Comparison of ENCODE assay signal across 25 mouse cellular contexts in the genomic region with DNA sequence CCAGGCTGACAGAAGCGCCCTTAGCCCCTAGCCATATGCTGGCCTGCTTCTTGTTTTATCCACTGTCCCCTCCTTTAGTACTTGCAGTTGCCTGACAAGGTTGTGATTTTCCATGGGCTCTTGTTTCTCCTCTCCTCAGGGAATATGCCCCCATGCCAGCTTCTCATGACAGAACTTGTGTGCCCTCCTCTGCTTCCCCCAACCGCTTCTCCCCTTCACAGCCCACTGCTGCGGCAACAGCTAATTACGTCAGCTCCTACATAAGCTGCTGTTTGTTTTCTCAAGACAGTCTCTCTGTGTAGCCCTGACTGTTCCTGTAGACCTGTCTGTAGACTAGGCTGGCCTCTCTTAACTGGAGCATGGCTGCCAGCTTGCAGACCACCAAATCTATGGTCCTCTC. TPM values are rescaled to one million over a fixed set of nuclear protein-coding genes. Genes with fewer than 3 reads are reported as not detected.
DNase-seq lines count a peak whose midpoint lies in the region; ATAC-seq and TF ChIP-seq lines count a peak whose summit lies in the region.
"Had no signal": no experiment of that assay in that cellular context is flagged by ENCODE, and none has a peak within 500 bp of the region (broad histone marks: within the 10 kb centered on the region; RNA-seq: fewer than 3 reads in every experiment).

No protein-coding gene starts in this region.

- no peaks in the 10 kb centered on the region for H3K27me3 ChIP-seq in midbrain, embryonic 11.5 days (ENCODE audit: control insufficient read depth, insufficient read depth, low read length)
- H3K27me3 ChIP-seq in midbrain, embryonic 10.5 days (ENCODE audit: low read depth, poor library complexity, severe bottlenecking): no peaks in the 10 kb centered on the region
- H3K27me3 ChIP-seq in stomach, postnatal 0 days (ENCODE audit: control insufficient read depth, insufficient read depth, low read length): no peaks in the 10 kb centered on the region
- H3K27me3 ChIP-seq: heart, embryonic 15.5 days; liver, embryonic 12.5 days; midbrain, embryonic 13.5 days; neural tube, embryonic 13.5 days had no signal

- TF ChIP-seq EP300 in stomach, postnatal 0 days (optimal IDR thresholded peaks at IDR 0.05): no peak

- no peaks in the 10 kb centered on the region for H3K9me3 ChIP-seq in midbrain, embryonic 11.5 days (ENCODE audit: control insufficient read depth, low read length)
- no peaks in the 10 kb centered on the region for H3K9me3 ChIP-seq in midbrain, embryonic 10.5 days (replicated peaks)
- H3K9me3 ChIP-seq in stomach, postnatal 0 days (ENCODE audit: control insufficient read depth, low read length): no peaks in the 10 kb centered on the region
- H3K9me3 ChIP-seq: heart, embryonic 15.5 days; liver, embryonic 12.5 days; midbrain, embryonic 13.5 days; neural tube, embryonic 13.5 days had no signal

- ATAC-seq in midbrain, embryonic 11.5 days (ENCODE audit: low FRiP score): no peak
- no peak for ATAC-seq in stomach, postnatal 0 days (ENCODE audit: low FRiP score, low TSS enrichment)
- ATAC-seq: liver, embryonic 12.5 days; midbrain, embryonic 13.5 days had no signal

- peak; percentile 30 for DNase-seq in cerebellum, postnatal 10 days
- DNase-seq in cerebellum, adult 8-10 months: no peak
- DNase-seq in gastrocnemius, adult 2 months: no peak
- no peak for DNase-seq in gastrocnemius, postnatal 25 days
- DNase-seq in midbrain, embryonic 11.5 days (ENCODE audit: low spot score, missing footprints): peak; percentile 35
- no peak for DNase-seq in midbrain, embryonic 10.5 days (ENCODE audit: low spot score)
- DNase-seq in stomach, postnatal 0 days (ENCODE audit: low spot score): no peak
- DNase-seq in frontal cortex, postnatal 25 days (ENCODE audit: low spot score in 2 of 2): no peak
- DNase-seq: adrenal gland, adult 8-10 months; cerebellum, adult 11 months; gastrocnemius, postnatal 14 days; kidney, adult 18-20 months; kidney, postnatal 10 days; lung, adult 2 months had no signal

- peak overlapping the region; percentile 78 for H3K27ac ChIP-seq in gastrocnemius, adult 2 months
- no peak overlapping the region for H3K27ac ChIP-seq in midbrain, embryonic 11.5 days (ENCODE audit: low read depth, low read length)
- no peak overlapping the region for H3K27ac ChIP-seq in midbrain, embryonic 10.5 days (replicated peaks)
- peak overlapping the region; percentile 77; the same call in 1 of the 2 replicates for H3K27ac ChIP-seq in stomach, postnatal 0 days (replicated peaks)
- H3K27ac ChIP-seq: liver, embryonic 12.5 days; midbrain, embryonic 13.5 days; neural tube, embryonic 13.5 days had no signal

- no peak overlapping the region for H3K4me2 ChIP-seq in midbrain, embryonic 11.5 days
- no peak overlapping the region for H3K4me2 ChIP-seq in stomach, postnatal 0 days (replicated peaks; ENCODE audit: low read depth)
- H3K4me2 ChIP-seq: heart, embryonic 15.5 days; liver, embryonic 12.5 days; midbrain, embryonic 13.5 days; neural tube, embryonic 13.5 days had no signal

- no peak overlapping the region for H3K4me3 ChIP-seq in gastrocnemius, adult 2 months
- H3K4me3 ChIP-seq in midbrain, embryonic 11.5 days (ENCODE audit: low read depth, low read length): no peak overlapping the region
- H3K4me3 ChIP-seq in midbrain, embryonic 10.5 days: no peak overlapping the region
- no peak overlapping the region for H3K4me3 ChIP-seq in stomach, postnatal 0 days (ENCODE audit: low read depth, low read length)
- H3K4me3 ChIP-seq: heart, embryonic 15.5 days; liver, embryonic 12.5 days; midbrain, embryonic 13.5 days; neural tube, embryonic 13.5 days had no signal

- WGBS in midbrain, embryonic 11.5 days: 89% methylated on average over 4 of the region's 4 CpGs
- 72% methylated on average over 4 of the region's 4 CpGs for WGBS in midbrain, embryonic 10.5 days
- 65% methylated on average over 4 of the region's 4 CpGs for WGBS in stomach, postnatal 0 days

- H3K36me3 ChIP-seq in midbrain, embryonic 11.5 days (ENCODE audit: control insufficient read depth, insufficient read depth, low read length): no peaks in the 10 kb centered on the region
- peaks cover 82% of the 10 kb centered on the region for H3K36me3 ChIP-seq in midbrain, embryonic 10.5 days
- peaks cover 6% of the 10 kb centered on the region for H3K36me3 ChIP-seq in stomach, postnatal 0 days (ENCODE audit: control insufficient read depth, insufficient read depth, low read length)

- H3K9ac ChIP-seq in midbrain, embryonic 11.5 days (ENCODE audit: low read length): no peak overlapping the region
- no peak overlapping the region for H3K9ac ChIP-seq in stomach, postnatal 0 days (ENCODE audit: low read length)
- H3K9ac ChIP-seq: heart, embryonic 15.5 days; liver, embryonic 12.5 days; midbrain, embryonic 13.5 days; neural tube, embryonic 13.5 days had no signal

- peaks cover 12% of the 10 kb centered on the region for H3K4me1 ChIP-seq in midbrain, embryonic 11.5 days (ENCODE audit: control insufficient read depth, insufficient read depth, low read length)
- peaks cover 28% of the 10 kb centered on the region for H3K4me1 ChIP-seq in midbrain, embryonic 10.5 days
- no peaks in the 10 kb centered on the region for H3K4me1 ChIP-seq in stomach, postnatal 0 days (replicated peaks; ENCODE audit: control insufficient read depth, insufficient read depth)

- intact Hi-C loops in gastrocnemius, adult 2 months (cut with DNase I): loop anchor here (5.0 kb wide), 1 partner anchor 82 kb away; the partner anchor contains the start of gene Spen

- TF ChIP-seq CTCF in gastrocnemius, adult 2 months (IDR thresholded peaks at IDR 0.05): no peak
- TF ChIP-seq CTCF in stomach, postnatal 0 days (IDR thresholded peaks at IDR 0.05; ENCODE audit: low read depth): no peak

RNA-seq across cellular contexts. Expression of gene Zbtb17, which starts 11.1 kb away (rescaled TPM):
- 10 to 100 TPM; 30.2 to 30.6 TPM for total RNA-seq in gastrocnemius, adult 2 months (2021)
- 10 to 100 TPM; 24.7 to 25.5 TPM for total RNA-seq in gastrocnemius, postnatal 25 days (2021)
- polyA plus RNA-seq in midbrain, embryonic 11.5 days (2014; fragmentation: Nextera tagmentation; extraction: Ambion mirVana): 37.4 and 40.6 TPM in 2 replicates
- 55.1 and 61.5 TPM in 2 replicates for polyA plus RNA-seq in midbrain, embryonic 10.5 days (2016; fragmentation: Nextera tagmentation; extraction: Ambion mirVana)
- polyA plus RNA-seq in stomach, postnatal 0 days (2015; fragmentation: Nextera tagmentation; extraction: Ambion mirVana): 13.3 and 16.8 TPM in 2 replicates

RNA-seq across cellular contexts. Expression of gene Srarp, which starts 19.6 kb away (rescaled TPM):
- total RNA-seq in gastrocnemius, adult 2 months (2021): 1 to 10 TPM in 1 of 2 experiments, under 1 TPM in 1; 0.92 to 1.6 TPM
- 1 to 10 TPM in 1 of 2 experiments, under 1 TPM in 1; 0.91 to 1.0 TPM for total RNA-seq in gastrocnemius, postnatal 25 days (2021)
- not detected in 2 replicates for polyA plus RNA-seq in midbrain, embryonic 11.5 days (2014; fragmentation: Nextera tagmentation; extraction: Ambion mirVana)
- not detected in 2 replicates for polyA plus RNA-seq in midbrain, embryonic 10.5 days (2016; fragmentation: Nextera tagmentation; extraction: Ambion mirVana)
- not detected in 2 replicates for polyA plus RNA-seq in stomach, postnatal 0 days (2015; fragmentation: Nextera tagmentation; extraction: Ambion mirVana)
- total RNA-seq: gastrocnemius, postnatal 14 days; hematopoietic stem cell, adult 5-6 weeks had no signal
- polyA plus RNA-seq: embryonic facial prominence, embryonic 11.5 days; forebrain, embryonic 11.5 days; heart, embryonic 15.5 days; limb, embryonic 11.5 days; liver, embryonic 12.5 days; midbrain, embryonic 13.5 days; neural tube, embryonic 13.5 days had no signal

RNA-seq across cellular contexts. Expression of gene Hspb7, which starts 34.9 kb away (rescaled TPM):
- 100 to 1,000 TPM; 223 to 468 TPM for total RNA-seq in gastrocnemius, adult 2 months (2021)
- total RNA-seq in gastrocnemius, postnatal 25 days (2021): 1,000 to 10,000 TPM in 1 of 2 experiments, 100 to 1,000 TPM in 1; 347 to 1,168 TPM
- not detected in 2 replicates for polyA plus RNA-seq in midbrain, embryonic 11.5 days (2014; fragmentation: Nextera tagmentation; extraction: Ambion mirVana)
- polyA plus RNA-seq in midbrain, embryonic 10.5 days (2016; fragmentation: Nextera tagmentation; extraction: Ambion mirVana): not detected in 2 replicates
- 2.3 and 3.5 TPM in 2 replicates for polyA plus RNA-seq in stomach, postnatal 0 days (2015; fragmentation: Nextera tagmentation; extraction: Ambion mirVana)
- polyA plus RNA-seq: forebrain, embryonic 11.5 days; midbrain, embryonic 13.5 days; neural tube, embryonic 13.5 days had no signal

RNA-seq across cellular contexts. Expression of gene Clcnkb, which starts 39.7 kb away (rescaled TPM):
- under 1 TPM in 1 of 2 experiments, not detected in 1; 0.25 TPM for total RNA-seq in gastrocnemius, adult 2 months (2021)
- total RNA-seq in gastrocnemius, postnatal 25 days (2021): not detected
- polyA plus RNA-seq in midbrain, embryonic 11.5 days (2014; fragmentation: Nextera tagmentation; extraction: Ambion mirVana): not detected in 2 replicates
- polyA plus RNA-seq in midbrain, embryonic 10.5 days (2016; fragmentation: Nextera tagmentation; extraction: Ambion mirVana): not detected in 2 replicates
- polyA plus RNA-seq in stomach, postnatal 0 days (2015; fragmentation: Nextera tagmentation; extraction: Ambion mirVana): not detected in 2 replicates
- total RNA-seq: adrenal gland, adult 8-10 months; hematopoietic stem cell, adult 5-6 weeks; layer of hippocampus, adult 8-10 months; left cerebral cortex, adult 18-20 months had no signal
- polyA plus RNA-seq: embryonic facial prominence, embryonic 11.5 days; forebrain, embryonic 11.5 days; limb, embryonic 11.5 days; liver, embryonic 12.5 days; lung, adult 2 months; midbrain, embryonic 13.5 days; neural tube, embryonic 13.5 days had no signal

RNA-seq across cellular contexts. Expression of gene Clcnka, which starts 57.0 kb away (rescaled TPM):
- not detected for total RNA-seq in gastrocnemius, adult 2 months (2021)
- under 1 TPM; 0.35 to 0.51 TPM for total RNA-seq in gastrocnemius, postnatal 25 days (2021)
- polyA plus RNA-seq in midbrain, embryonic 11.5 days (2014; fragmentation: Nextera tagmentation; extraction: Ambion mirVana): not detected in 2 replicates
- not detected in 2 replicates for polyA plus RNA-seq in midbrain, embryonic 10.5 days (2016; fragmentation: Nextera tagmentation; extraction: Ambion mirVana)
- polyA plus RNA-seq in stomach, postnatal 0 days (2015; fragmentation: Nextera tagmentation; extraction: Ambion mirVana): 0.08 TPM in 1 of 2 replicates, not detected in the other
- total RNA-seq: adrenal gland, adult 8-10 months; heart, adult 8-10 months; hematopoietic stem cell, adult 5-6 weeks; layer of hippocampus, adult 8-10 months; left cerebral cortex, adult 18-20 months had no signal
- polyA plus RNA-seq: liver, embryonic 12.5 days; lung, adult 2 months; midbrain, embryonic 13.5 days; neural tube, embryonic 13.5 days had no signal

Comparison
In these comparisons a context has a peak if more than half of its experiments do, and no peak if none do; other contexts are left out.
1. DNase-seq: peak in cerebellum, postnatal 10 days (2 of 2) and midbrain, embryonic 11.5 days (single experiment); none in cerebellum, adult 8-10 months (single experiment), gastrocnemius, adult 2 months (single experiment), gastrocnemius, postnatal 25 days (single experiment), midbrain, embryonic 10.5 days (single experiment), stomach, postnatal 0 days (single experiment) and frontal cortex, postnatal 25 days (0 of 2).
2. H3K27ac ChIP-seq: peak in gastrocnemius, adult 2 months (single experiment) and stomach, postnatal 0 days (single experiment); none in midbrain, embryonic 11.5 days (single experiment) and midbrain, embryonic 10.5 days (single experiment).